Mouse (Mus musculus): ENCODE measurements around the gene Eif2ak4. TPM values are rescaled to one million over a fixed set of nuclear protein-coding genes. Genes with fewer than 3 reads are reported as not detected.

Gene Eif2ak4
- polyA plus RNA-seq, 1 experiment from 2014 or later: 5.4 TPM

- 0 out of 2 replicates have a peak, but pooled peaks cover 1% of the 10 kb centered on the region for H3K4me1 ChIP-seq (replicated peaks)
- peaks cover 64% of the 10 kb centered on the region for H3K36me3 ChIP-seq
- H3K9ac ChIP-seq: no peak overlapping the region
- no peak for ATAC-seq (replicated peaks; ENCODE audit: insufficient number of reproducible peaks, insufficient read depth, low FRiP score, low read depth)
- 45% methylated on average over 2 of the region's 2 CpGs for WGBS
- no peaks in the 10 kb centered on the region for H3K27me3 ChIP-seq
- no peaks in the 10 kb centered on the region for H3K9me3 ChIP-seq (replicated peaks)
- no peak overlapping the region for H3K4me2 ChIP-seq
- H3K4me3 ChIP-seq: no peak overlapping the region
- H3K27ac ChIP-seq: peak overlapping the region; percentile 9; the same call in 1 of the 2 replicates
Observed at GRCm38 (mm10) chr2:118465894-118466293, 77.5 kb downstream of the Eif2ak4 start.

- H3K9me3 ChIP-seq (replicated peaks): no peaks in the 10 kb centered on the region
- no peak overlapping the region for H3K4me2 ChIP-seq
- no peak for ATAC-seq (replicated peaks; ENCODE audit: insufficient number of reproducible peaks, insufficient read depth, low FRiP score, low read depth)
- H3K4me3 ChIP-seq: no peak overlapping the region
- H3K27me3 ChIP-seq: no peaks in the 10 kb centered on the region
- 42% methylated on average over 1 of the region's 1 CpGs for WGBS
- H3K4me1 ChIP-seq (replicated peaks): no peaks in the 10 kb centered on the region
- peak overlapping the region; percentile 9; the same call in 1 of the 2 replicates for H3K27ac ChIP-seq
- no peak overlapping the region for H3K9ac ChIP-seq
- H3K36me3 ChIP-seq: peaks cover 71% of the 10 kb centered on the region
Observed at GRCm38 (mm10) chr2:118466601-118467000, 78.2 kb downstream of the Eif2ak4 start.

- no peaks in the 10 kb centered on the region for H3K27me3 ChIP-seq
- peaks cover 73% of the 10 kb centered on the region for H3K36me3 ChIP-seq
- H3K4me3 ChIP-seq: no peak overlapping the region
- ATAC-seq (replicated peaks; ENCODE audit: insufficient number of reproducible peaks, insufficient read depth, low FRiP score, low read depth): no peak
- H3K4me1 ChIP-seq (replicated peaks): no peaks in the 10 kb centered on the region
- no peaks in the 10 kb centered on the region for H3K9me3 ChIP-seq (replicated peaks)
- no peak overlapping the region for H3K4me2 ChIP-seq
- no peak overlapping the region for H3K27ac ChIP-seq
- H3K9ac ChIP-seq: no peak overlapping the region
Observed at GRCm38 (mm10) chr2:118468354-118468753, 79.9 kb downstream of the Eif2ak4 start.

GRCm38 (mm10) chr2:118478833-118479549 lies 90.6 kb downstream of the Eif2ak4 start:
- Histone ChIP-seq H3K36me3 (peaks cover 23% of the 10 kb centered on the region), H3K27ac (peak overlapping the region; percentile 89), H3K4me1 (replicated peaks) (peaks cover 15% of the 10 kb centered on the region), H3K4me3 (peak overlapping the region; percentile 92), H3K4me2 (peak overlapping the region; percentile 90), H3K27me3 (no peaks in the 10 kb centered on the region), H3K9ac (peak overlapping the region; percentile 96), H3K9me3 (replicated peaks) (no peaks in the 10 kb centered on the region)
- peak; percentile 45 for ATAC-seq (replicated peaks; ENCODE audit: insufficient number of reproducible peaks, insufficient read depth, low FRiP score, low read depth)
- WGBS: 3% methylated on average over 46 of the region's 52 CpGs

GRCm38 (mm10) chr2:118479550-118479909 lies 91.1 kb downstream of the Eif2ak4 start, which contains the start of gene Srp14:
Srp14 (minus strand) TSS chr2:118479711.
- H3K4me3 ChIP-seq: peak within 1 kb of the TSS; percentile 92
- H3K36me3 ChIP-seq: peaks cover 19% of the 10 kb centered on the region
- under 1% methylated on average over 35 of the region's 35 CpGs for WGBS
- peaks cover 15% of the 10 kb centered on the region for H3K4me1 ChIP-seq (replicated peaks)
- peak within 1 kb of the TSS; percentile 96 for H3K9ac ChIP-seq
- peak within 1 kb of the TSS; percentile 90 for H3K4me2 ChIP-seq
- H3K27ac ChIP-seq: peak within 1 kb of the TSS; percentile 89
- no peaks in the 10 kb centered on the region for H3K27me3 ChIP-seq
- peak; percentile 89 for ATAC-seq (replicated peaks; ENCODE audit: insufficient number of reproducible peaks, insufficient read depth, low FRiP score, low read depth)
- no peaks in the 10 kb centered on the region for H3K9me3 ChIP-seq (replicated peaks)

- Histone ChIP-seq H3K4me2 (no peak overlapping the region), H3K27me3 (no peaks in the 10 kb centered on the region), H3K4me1 (replicated peaks) (peaks cover 15% of the 10 kb centered on the region), H3K4me3 (no peak overlapping the region), H3K27ac (no peak overlapping the region), H3K9me3 (replicated peaks) (no peaks in the 10 kb centered on the region), H3K36me3 (peaks cover 12% of the 10 kb centered on the region), H3K9ac (no peak overlapping the region)
- no peak for ATAC-seq (replicated peaks; ENCODE audit: insufficient number of reproducible peaks, insufficient read depth, low FRiP score, low read depth)
- WGBS: 89% methylated on average over 7 of the region's 7 CpGs
Observed at GRCm38 (mm10) chr2:118480886-118481285, 92.5 kb downstream of the Eif2ak4 start.

- peaks cover 10% of the 10 kb centered on the region for H3K4me1 ChIP-seq (replicated peaks)
- no peak overlapping the region for H3K4me2 ChIP-seq
- WGBS: 73% methylated on average over 5 of the region's 5 CpGs
- no peaks in the 10 kb centered on the region for H3K9me3 ChIP-seq (replicated peaks)
- ATAC-seq (replicated peaks; ENCODE audit: insufficient number of reproducible peaks, insufficient read depth, low FRiP score, low read depth): no peak
- H3K27ac ChIP-seq: no peak overlapping the region
- no peaks in the 10 kb centered on the region for H3K36me3 ChIP-seq
- no peak overlapping the region for H3K9ac ChIP-seq
- no peaks in the 10 kb centered on the region for H3K27me3 ChIP-seq
- H3K4me3 ChIP-seq: no peak overlapping the region
Observed at GRCm38 (mm10) chr2:118483032-118483431, 94.6 kb downstream of the Eif2ak4 start.

GRCm38 (mm10) chr2:118484386-118484898 lies 96.0 kb downstream of the Eif2ak4 start:
- H3K36me3 ChIP-seq: no peaks in the 10 kb centered on the region
- H3K27ac ChIP-seq: no peak overlapping the region
- H3K4me3 ChIP-seq: no peak overlapping the region
- 0 out of 2 replicates have a peak, but pooled peaks cover 2% of the 10 kb centered on the region for H3K4me1 ChIP-seq (replicated peaks)
- 75% methylated on average over 9 of the region's 9 CpGs for WGBS
- no peak overlapping the region for H3K4me2 ChIP-seq
- no peaks in the 10 kb centered on the region for H3K9me3 ChIP-seq (replicated peaks)
- no peaks in the 10 kb centered on the region for H3K27me3 ChIP-seq
- no peak overlapping the region for H3K9ac ChIP-seq
- no peak for ATAC-seq (replicated peaks; ENCODE audit: insufficient number of reproducible peaks, insufficient read depth, low FRiP score, low read depth)

- WGBS: 77% methylated on average over 3 of the region's 3 CpGs
- no peak overlapping the region for H3K4me3 ChIP-seq
- H3K27ac ChIP-seq: no peak overlapping the region
- no peak for ATAC-seq (replicated peaks; ENCODE audit: insufficient number of reproducible peaks, insufficient read depth, low FRiP score, low read depth)
- no peaks in the 10 kb centered on the region for H3K9me3 ChIP-seq (replicated peaks)
- no peaks in the 10 kb centered on the region for H3K27me3 ChIP-seq
- peaks cover 7% of the 10 kb centered on the region for H3K4me1 ChIP-seq (replicated peaks)
- H3K9ac ChIP-seq: no peak overlapping the region
- no peak overlapping the region for H3K4me2 ChIP-seq
- H3K36me3 ChIP-seq: no peaks in the 10 kb centered on the region
Observed at GRCm38 (mm10) chr2:118485415-118485814, 97.0 kb downstream of the Eif2ak4 start.

- no peaks in the 10 kb centered on the region for H3K27me3 ChIP-seq
- H3K27ac ChIP-seq: no peak overlapping the region
- no peaks in the 10 kb centered on the region for H3K9me3 ChIP-seq (replicated peaks)
- ATAC-seq (replicated peaks; ENCODE audit: insufficient number of reproducible peaks, insufficient read depth, low FRiP score, low read depth): no peak
- no peak overlapping the region for H3K4me2 ChIP-seq
- no peak overlapping the region for H3K9ac ChIP-seq
- H3K36me3 ChIP-seq: no peaks in the 10 kb centered on the region
- no peak overlapping the region for H3K4me3 ChIP-seq
- H3K4me1 ChIP-seq (replicated peaks): peaks cover 19% of the 10 kb centered on the region
- WGBS: 16% methylated on average over 12 of the region's 12 CpGs
Observed at GRCm38 (mm10) chr2:118486933-118487332, 98.5 kb downstream of the Eif2ak4 start.

- Histone ChIP-seq H3K4me1 (replicated peaks) (peaks cover 20% of the 10 kb centered on the region), H3K27me3 (no peaks in the 10 kb centered on the region), H3K36me3 (no peaks in the 10 kb centered on the region), H3K9ac (no peak overlapping the region), H3K9me3 (replicated peaks) (no peaks in the 10 kb centered on the region), H3K4me2 (no peak overlapping the region), H3K27ac (no peak overlapping the region), H3K4me3 (no peak overlapping the region)
- ATAC-seq (replicated peaks; ENCODE audit: insufficient number of reproducible peaks, insufficient read depth, low FRiP score, low read depth): no peak
- WGBS: 70% methylated on average over 3 of the region's 3 CpGs
Observed at GRCm38 (mm10) chr2:118487806-118488205, 99.4 kb downstream of the Eif2ak4 start.
